Mouse (Mus musculus) adipose tissue, adult 10 weeks (tissue): Measurements from ENCODE around the gene Ncdn. TPM values are rescaled to one million over a fixed set of nuclear protein-coding genes. Genes with fewer than 3 reads are reported as not detected.

Experiments
- polyA plus RNA-seq: library from polyadenylated mRNA; stranded (reverse); fragments of 350-450 nt; fragmentation: Illumina TruSeq; extraction: RNeasy Lipid Tissue Mini Kit (QIAGEN cat#74804); gene quantifications from one replicate; pipeline ENCODE4 v1.2.3, GENCODE M21; 2014; ENCODE audit warnings: low read depth, low replicate concordance

Gene Ncdn
- polyA plus RNA-seq: 21.3 TPM

DNA sequence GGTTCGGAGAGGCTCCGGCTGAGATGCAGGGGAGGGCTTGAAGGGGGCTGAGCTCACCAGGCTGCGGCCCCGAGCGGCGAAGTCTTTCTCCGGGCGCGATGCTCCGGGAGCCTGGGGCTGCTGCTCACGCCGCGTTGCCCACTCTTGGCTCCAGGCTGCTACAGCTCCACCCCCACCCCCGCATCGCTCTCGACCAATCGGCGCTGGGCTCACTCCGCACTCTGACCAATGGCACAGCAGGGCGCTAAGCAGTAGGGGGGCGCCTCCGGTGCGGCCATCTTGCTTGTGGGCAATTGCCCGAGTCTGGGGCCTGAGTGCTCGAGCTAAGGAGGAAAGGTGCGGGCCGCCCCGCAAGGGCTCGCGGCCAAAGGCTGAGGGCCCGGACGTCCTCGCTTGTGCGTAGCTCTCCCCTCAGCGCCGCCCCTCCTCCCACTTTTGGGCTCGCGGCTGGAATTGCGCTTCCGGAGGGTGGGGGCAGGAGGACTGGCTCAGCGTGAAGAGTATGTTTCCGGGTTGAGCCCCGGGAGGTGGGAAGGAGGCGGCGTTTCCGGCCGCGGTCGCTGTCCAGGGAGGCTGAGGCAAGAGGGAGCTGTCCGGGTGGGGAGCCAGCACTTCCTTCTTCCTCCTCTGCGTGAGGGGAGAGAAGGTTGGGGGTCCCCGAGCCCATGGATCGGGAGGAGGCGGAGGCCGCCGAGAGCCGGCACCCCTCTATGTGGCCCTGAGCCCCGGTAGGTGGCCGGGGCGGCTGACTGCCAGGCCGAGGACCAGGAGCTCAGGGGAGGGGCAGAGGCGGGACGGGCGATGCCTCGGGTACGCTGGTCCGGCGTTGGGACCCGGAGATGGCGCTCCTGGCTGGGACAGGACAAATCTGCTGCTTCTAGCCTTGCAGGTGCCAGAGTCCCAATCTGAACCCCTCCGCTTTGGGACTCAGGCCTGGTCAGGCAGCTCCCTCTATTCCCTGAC is at the start of gene Ncdn, which contains the start of gene AU040320:
Gene Ncdn, minus strand, starts transcription at position 171 of the 963 bp plus-strand sequence.
Gene AU040320, plus strand, starts transcription at position 277 of the 963 bp plus-strand sequence.

DNA sequence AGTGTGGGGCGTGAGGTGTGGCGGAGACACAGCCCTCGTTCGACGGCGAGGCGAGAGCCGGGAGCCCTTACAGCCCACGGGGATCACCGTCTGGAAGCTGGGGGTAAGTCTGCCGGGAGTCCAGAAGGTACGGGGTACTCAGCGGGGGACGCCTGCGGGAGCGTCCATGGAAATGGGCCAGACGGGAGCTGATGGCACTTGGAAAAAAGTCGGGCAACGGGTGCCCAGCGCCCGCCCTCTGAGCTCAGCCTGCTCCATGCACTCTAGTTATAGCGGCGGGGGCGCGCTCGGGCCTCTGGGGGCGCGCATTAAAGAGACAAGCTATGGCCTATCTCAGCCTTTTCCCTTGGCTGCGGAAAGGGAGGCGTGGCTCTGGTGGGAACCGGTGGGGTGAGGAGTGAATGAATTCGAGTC is 17.2 kb downstream of the Ncdn start, which contains the start of gene Tfap2e:
Gene Tfap2e, minus strand, starts transcription at position 240 of the 414 bp plus-strand sequence.

Other genes with a start within 250 kb of the Ncdn start
- gene Ago4, start 220.0 kb downstream of the Ncdn start, polyA plus RNA-seq: 3.5 TPM
- gene Clspn, start 196.5 kb downstream of the Ncdn start, polyA plus RNA-seq: 0.41 TPM
- gene 5730409E04Rik, start 143.6 kb downstream of the Ncdn start, polyA plus RNA-seq: 19.8 TPM
- 168 TPM for gene Psmb2, start 75.8 kb downstream of the Ncdn start, polyA plus RNA-seq
- not detected for gene Tfap2e, start 17.2 kb downstream of the Ncdn start, polyA plus RNA-seq
- 40.3 TPM for gene AU040320, start 106 bp upstream of the Ncdn start, polyA plus RNA-seq
- gene Zmym4, start 214.7 kb upstream of the Ncdn start, polyA plus RNA-seq: 15.6 TPM